Mouse (Mus musculus): Measurements from ENCODE around the gene Ccdc121.

Gene Ccdc121

GRCm38 (mm10) chr1:181511307-181511706 is at the start of gene Ccdc121:
Gene Ccdc121, minus strand, starts transcription at chr1:181511451.
- in situ Hi-C loops (cut with MboI; ENCODE audit: low sequenced_read_pairs) = no loop called here

DNA sequence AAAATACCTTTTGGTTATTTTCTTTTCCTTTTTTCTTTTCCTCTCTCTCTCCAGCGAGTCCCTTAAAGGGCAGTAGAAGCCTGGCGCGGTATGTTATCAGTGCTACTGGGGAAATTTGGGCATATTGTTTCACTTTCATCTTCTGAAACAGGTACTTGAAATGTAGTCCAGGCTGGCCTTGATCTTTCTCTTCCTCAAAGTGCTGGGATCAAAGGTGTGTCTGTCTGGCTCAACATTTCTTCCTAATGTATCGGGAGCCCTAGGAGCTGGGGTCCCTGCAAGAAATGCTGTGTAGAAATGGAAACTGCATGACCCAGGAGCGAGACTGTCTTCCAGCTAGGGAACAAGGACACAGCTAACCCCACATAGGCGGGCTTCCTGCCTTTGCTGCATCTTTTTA is 49.1 kb upstream of the Ccdc121 start:
- in situ Hi-C loops (cut with MboI; ENCODE audit: low sequenced_read_pairs) = no loop called here

DNA sequence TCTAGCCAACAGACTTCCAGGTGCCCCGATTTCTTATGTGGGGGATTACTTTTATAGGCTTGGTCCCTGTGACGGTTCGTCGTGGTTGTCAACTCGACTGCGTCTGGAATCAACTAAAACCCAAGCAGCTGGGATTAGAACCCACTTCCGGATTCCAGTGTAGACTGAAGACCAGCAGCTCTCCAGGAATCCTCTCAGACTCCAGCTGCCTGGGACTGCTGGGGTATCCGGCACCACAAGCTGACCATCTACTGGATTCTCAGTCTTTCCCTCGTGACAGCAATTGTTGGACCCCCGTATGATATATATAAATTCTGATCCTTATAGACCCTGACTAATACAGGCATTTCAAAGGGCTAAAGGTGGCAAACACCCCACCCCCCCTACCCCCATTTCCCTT is 48.4 kb upstream of the Ccdc121 start:
- in situ Hi-C loops (cut with MboI; ENCODE audit: low sequenced_read_pairs) = no loop called here

- in situ Hi-C loops (cut with MboI; ENCODE audit: low sequenced_read_pairs) = no loop called here
These were observed 44.2 kb upstream of the Ccdc121 start for GRCm38 (mm10) chr1:181555475-181555874.

- in situ Hi-C loops (cut with MboI; ENCODE audit: low sequenced_read_pairs) = no loop called here
These were observed 41.5 kb upstream of the Ccdc121 start for GRCm38 (mm10) chr1:181552533-181553410.

DNA sequence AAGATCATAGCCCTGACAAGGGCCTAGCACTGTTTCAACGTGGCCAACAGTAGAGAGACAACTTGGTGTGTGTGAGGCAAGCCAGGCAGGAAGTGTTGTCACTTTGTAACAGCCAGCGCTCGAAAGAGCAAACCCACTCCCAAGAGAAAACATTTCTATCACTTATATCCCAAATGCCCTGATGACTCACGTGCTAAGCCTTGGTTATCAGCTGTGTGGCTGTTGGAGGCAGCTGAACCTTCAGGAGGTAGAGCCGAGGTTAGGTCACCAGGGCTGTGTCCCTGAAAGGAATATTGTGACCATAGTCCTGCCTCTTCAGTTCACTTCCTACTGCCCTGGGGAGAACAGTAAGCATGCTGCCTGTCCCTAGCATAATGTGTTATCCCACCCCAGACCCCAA is 39.6 kb upstream of the Ccdc121 start:
- in situ Hi-C loops (cut with MboI; ENCODE audit: low sequenced_read_pairs) = no loop called here

DNA sequence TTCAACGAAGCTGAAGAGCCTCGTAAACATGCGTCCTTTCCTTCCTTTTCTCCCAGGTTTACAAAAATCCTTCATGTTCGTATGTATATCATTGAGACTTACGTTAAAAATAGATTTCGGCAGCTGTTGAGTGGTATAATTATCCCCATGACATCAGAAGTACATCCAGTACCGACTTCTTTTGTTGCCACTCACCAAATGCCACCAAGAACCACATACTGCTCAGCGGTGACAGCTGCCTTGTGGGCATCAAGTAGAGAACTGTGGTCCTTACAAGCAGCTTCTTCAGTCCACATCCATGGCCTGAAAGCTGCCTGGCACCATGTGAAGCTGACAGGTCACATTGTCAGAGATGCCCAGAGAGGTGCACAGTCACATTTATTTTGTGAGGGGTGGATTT is 38.7 kb upstream of the Ccdc121 start:
- in situ Hi-C loops (cut with MboI; ENCODE audit: low sequenced_read_pairs) = no loop called here

DNA sequence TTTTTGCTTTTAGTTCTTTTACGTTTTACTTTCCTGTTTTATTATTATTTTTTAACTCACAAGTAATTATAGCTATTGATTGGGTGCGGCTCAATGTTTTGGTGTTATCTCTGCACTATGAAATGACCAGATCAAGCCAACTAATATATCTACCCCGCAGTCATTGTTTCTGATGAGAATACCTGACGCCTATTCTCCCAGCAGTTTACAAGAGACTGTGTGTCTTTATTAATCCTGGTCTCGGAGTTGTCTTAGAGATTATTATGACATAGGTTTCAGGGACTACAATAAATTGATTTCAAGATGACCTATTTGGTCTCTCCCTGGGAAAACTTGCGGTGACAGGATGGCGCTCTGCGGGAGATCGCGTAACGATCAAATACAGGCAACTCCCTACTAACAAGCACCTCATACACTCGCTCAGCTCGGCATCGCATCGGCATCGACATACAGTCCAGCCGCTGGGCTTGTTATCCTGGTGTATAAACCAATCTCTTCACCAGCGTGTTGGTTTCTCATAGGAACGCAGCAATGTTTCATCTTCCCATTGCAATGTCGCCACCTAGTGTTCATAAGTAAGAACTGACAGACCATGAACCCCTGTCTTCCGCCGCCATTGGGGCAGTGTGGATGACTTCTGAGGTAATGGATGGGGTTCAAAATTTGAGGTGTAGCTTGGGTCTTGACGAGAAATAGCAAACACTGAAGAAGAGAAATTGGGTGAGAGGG is 34.0 kb upstream of the Ccdc121 start:
- in situ Hi-C loops (cut with MboI; ENCODE audit: low sequenced_read_pairs) = no loop called here

DNA sequence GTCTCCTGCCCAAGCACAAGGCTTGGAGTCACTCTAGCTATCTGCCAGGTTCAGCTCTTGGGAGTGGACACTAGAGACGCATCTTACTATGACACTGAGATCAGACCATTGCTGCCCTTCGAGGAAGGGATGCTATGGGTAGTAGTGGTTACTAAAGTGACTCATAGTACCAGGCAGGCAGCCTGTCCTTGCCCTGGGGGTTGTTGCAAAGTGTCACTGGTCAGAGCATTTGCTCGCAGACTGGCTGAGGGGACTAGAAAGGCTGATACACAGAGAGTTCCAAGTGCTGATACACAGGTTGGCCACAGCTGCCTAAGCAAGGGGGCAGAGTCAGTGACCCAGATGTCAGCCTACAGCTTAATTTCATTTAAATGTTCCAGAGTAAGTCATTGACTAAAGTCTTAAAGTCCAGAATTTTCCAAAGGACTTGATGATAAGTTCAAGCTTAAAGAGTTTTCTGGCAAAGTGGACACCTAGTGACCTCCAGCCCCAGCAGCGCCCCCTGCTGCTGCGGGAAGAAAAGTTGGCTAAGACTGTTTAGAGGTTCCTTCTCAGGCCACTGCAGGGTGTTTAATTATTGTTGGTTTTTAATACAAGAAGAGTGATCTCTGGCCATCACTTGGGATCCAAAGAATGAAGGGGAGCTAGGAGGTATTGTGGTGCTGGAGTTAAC is 32.6 kb upstream of the Ccdc121 start:
- in situ Hi-C loops (cut with MboI; ENCODE audit: low sequenced_read_pairs) = no loop called here

GRCm38 (mm10) chr1:181539846-181540769 is 28.9 kb upstream of the Ccdc121 start:
- in situ Hi-C loops (cut with MboI; ENCODE audit: low sequenced_read_pairs) = loop anchor here (10.0 kb wide), 1 partner anchor 265 kb away; no protein-coding TSS in a partner anchor

- in situ Hi-C loops (cut with MboI; ENCODE audit: low sequenced_read_pairs) = loop anchor here (10.0 kb wide), 1 partner anchor 263 kb away; no protein-coding TSS in a partner anchor
These were observed 26.6 kb upstream of the Ccdc121 start for GRCm38 (mm10) chr1:181537627-181538525.

GRCm38 (mm10) chr1:181535165-181535873 is 24.1 kb upstream of the Ccdc121 start:
- in situ Hi-C loops (cut with MboI; ENCODE audit: low sequenced_read_pairs) = loop anchor here (10.0 kb wide), 1 partner anchor 261 kb away; no protein-coding TSS in a partner anchor

- in situ Hi-C loops (cut with MboI; ENCODE audit: low sequenced_read_pairs) = no loop called here
These were observed 18.1 kb upstream of the Ccdc121 start for GRCm38 (mm10) chr1:181529368-181529767.

GRCm38 (mm10) chr1:181525996-181526395 is 14.7 kb upstream of the Ccdc121 start:
- in situ Hi-C loops (cut with MboI; ENCODE audit: low sequenced_read_pairs) = no loop called here

GRCm38 (mm10) chr1:181523831-181524230 is 12.6 kb upstream of the Ccdc121 start:
- in situ Hi-C loops (cut with MboI; ENCODE audit: low sequenced_read_pairs) = no loop called here

GRCm38 (mm10) chr1:181521401-181522091 is 10.3 kb upstream of the Ccdc121 start:
- in situ Hi-C loops (cut with MboI; ENCODE audit: low sequenced_read_pairs) = no loop called here

DNA sequence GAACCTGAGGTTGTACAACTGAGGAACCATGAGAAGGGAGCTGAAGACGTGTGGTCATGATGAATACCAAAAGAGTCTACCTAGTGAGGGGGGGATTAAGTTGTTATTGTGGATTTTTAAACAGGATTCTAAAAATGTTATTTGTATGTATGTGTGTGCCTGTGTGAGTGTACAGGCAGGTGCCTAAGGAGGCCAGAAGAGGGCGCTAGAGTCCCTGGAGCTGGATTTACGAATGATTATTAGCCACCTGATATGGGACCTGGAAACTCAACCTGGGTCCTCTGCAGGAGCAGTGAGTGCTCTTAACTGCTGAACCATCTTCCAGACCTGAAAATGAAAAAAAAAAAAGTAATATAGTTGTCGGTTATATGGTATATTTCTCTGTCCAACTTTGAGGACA is 7.9 kb upstream of the Ccdc121 start:
- in situ Hi-C loops (cut with MboI; ENCODE audit: low sequenced_read_pairs) = no loop called here

- in situ Hi-C loops (cut with MboI; ENCODE audit: low sequenced_read_pairs) = no loop called here
These were observed 6.8 kb upstream of the Ccdc121 start for GRCm38 (mm10) chr1:181518046-181518445.

Measured in CH12F3 (cell line).